Mouse (Mus musculus) cerebellum, postnatal 14 days (tissue): ENCODE data around the gene Kremen1.

Experiments
- DNase-seq, 2 experiments: peaks; one replicate each; pipeline ENCODE4 v3.0.0; 2021; ENCODE audit warnings: mixed read lengths in 2 of 2

Gene Kremen1

GRCm38 (mm10) chr11:5215401-5216187 lies 45.8 kb downstream of the Kremen1 start:
- peak in 1 of 2 experiments; percentile 16 for DNase-seq

GRCm38 (mm10) chr11:5214483-5215040 lies 46.8 kb downstream of the Kremen1 start:
- DNase-seq: no peak

- DNase-seq: no peak
These were observed 58.3 kb downstream of the Kremen1 start for GRCm38 (mm10) chr11:5203054-5203453.

- no peak for DNase-seq
These were observed 59.3 kb downstream of the Kremen1 start for GRCm38 (mm10) chr11:5201799-5202680.

GRCm38 (mm10) chr11:5199879-5200278 lies 61.5 kb downstream of the Kremen1 start:
- no peak for DNase-seq

- DNase-seq: no peak
These were observed 64.3 kb downstream of the Kremen1 start for GRCm38 (mm10) chr11:5197068-5197467.

GRCm38 (mm10) chr11:5196583-5196982 lies 64.8 kb downstream of the Kremen1 start:
- no peak for DNase-seq

GRCm38 (mm10) chr11:5193576-5193881 lies 67.8 kb downstream of the Kremen1 start:
- DNase-seq: no peak

- no peak for DNase-seq
These were observed 68.3 kb downstream of the Kremen1 start for GRCm38 (mm10) chr11:5192840-5193575.

- peak in 1 of 2 experiments; percentile 27 for DNase-seq
These were observed 69.3 kb downstream of the Kremen1 start for GRCm38 (mm10) chr11:5192084-5192516.

GRCm38 (mm10) chr11:5189239-5189933 lies 72.0 kb downstream of the Kremen1 start:
- DNase-seq: no peak

GRCm38 (mm10) chr11:5188170-5188569 lies 73.2 kb downstream of the Kremen1 start:
- no peak for DNase-seq

- DNase-seq: no peak
These were observed 76.5 kb downstream of the Kremen1 start for GRCm38 (mm10) chr11:5184832-5185231.

GRCm38 (mm10) chr11:5184250-5184649 lies 77.1 kb downstream of the Kremen1 start:
- no peak for DNase-seq

GRCm38 (mm10) chr11:5182870-5183269 lies 78.5 kb downstream of the Kremen1 start:
- no peak for DNase-seq

GRCm38 (mm10) chr11:5181850-5182404 lies 79.4 kb downstream of the Kremen1 start:
- peak; percentile 91 to 98 for DNase-seq

- DNase-seq: no peak
These were observed 82.0 kb downstream of the Kremen1 start for GRCm38 (mm10) chr11:5179391-5179790.

GRCm38 (mm10) chr11:5177171-5177570 lies 84.2 kb downstream of the Kremen1 start:
- no peak for DNase-seq

GRCm38 (mm10) chr11:5176685-5177084 lies 84.7 kb downstream of the Kremen1 start:
- no peak for DNase-seq

GRCm38 (mm10) chr11:5175866-5176265 lies 85.5 kb downstream of the Kremen1 start:
- DNase-seq: no peak

GRCm38 (mm10) chr11:5175141-5175540 lies 86.2 kb downstream of the Kremen1 start:
- no peak for DNase-seq

- DNase-seq: no peak
These were observed 88.5 kb downstream of the Kremen1 start for GRCm38 (mm10) chr11:5172861-5173260.
